Mouse (Mus musculus) G1E (cell line): ENCODE results near the gene Banf1. TPM values are rescaled to one million over a fixed set of nuclear protein-coding genes. Genes with fewer than 3 reads are reported as not detected.

Source experiments
- ATAC-seq: 2 replicates; pipeline ENCODE4 v1.8.0; 2016; ENCODE audit warnings: mild to moderate bottlenecking; ENCODE audit not compliant: insufficient number of reproducible peaks, poor library complexity, low FRiP score, severe bottlenecking; ENCODE audit errors: extremely low read depth
- DNase-seq: peaks from one replicate; pipeline ENCODE4 v3.0.0; 2012; ENCODE audit warnings: low spot score
- H3K27me3 ChIP-seq: 2 replicates; pipeline ENCODE4 v1.6.1; 2012; ENCODE audit warnings: mild to moderate bottlenecking, low read length, inconsistent platforms; ENCODE audit not compliant: insufficient read depth
- H3K36me3 ChIP-seq: replicated peaks from 2 replicates; pipeline ENCODE3; 2012; ENCODE audit warnings: mild to moderate bottlenecking, inconsistent platforms
- H3K4me1 ChIP-seq: 2 replicates; pipeline ENCODE4 v1.6.1; 2012; ENCODE audit warnings: low read depth, low read length, inconsistent platforms, mixed read lengths; ENCODE audit not compliant: insufficient read depth
- H3K4me3 ChIP-seq: 2 replicates; pipeline ENCODE4 v1.5.1; 2012; ENCODE audit warnings: low read depth, mild to moderate bottlenecking, inconsistent platforms, low read length, moderate library complexity, mixed read lengths
- H3K9me3 ChIP-seq: replicated peaks from 2 replicates; pipeline ENCODE4 v1.6.1; 2012; ENCODE audit warnings: inconsistent platforms
- CTCF ChIP-seq: IDR thresholded peaks from 2 replicates; pipeline ENCODE4 v1.5.1; 2012; ENCODE audit warnings: low read depth, low read length, inconsistent platforms, mixed read lengths
- GATA1 ChIP-seq: IDR thresholded peaks from 2 replicates; pipeline ENCODE4 v1.6.1; 2012; ENCODE audit warnings: borderline replicate concordance, low read length, inconsistent platforms, mixed read lengths
- GATA2 ChIP-seq: IDR thresholded peaks from 2 replicates; pipeline ENCODE4 v1.6.1; 2012; ENCODE audit warnings: low read depth, low read length, inconsistent platforms, borderline replicate concordance
- POLR2AphosphoS5 ChIP-seq: IDR thresholded peaks from 2 replicates; pipeline ENCODE4 v1.6.1; 2012; ENCODE audit warnings: low read depth, low read length, inconsistent platforms; ENCODE audit not compliant: insufficient replicate concordance
- TAL1 ChIP-seq: conservative IDR thresholded peaks from 2 replicates; pipeline ENCODE4 v1.6.1; 2012; ENCODE audit warnings: low read depth, low read length, inconsistent platforms, mixed read lengths
- polyA plus RNA-seq: library from polyadenylated mRNA; stranded (reverse); fragments of >175 nt; gene quantifications from 2 replicates; pipeline ENCODE4 v1.2.3, GENCODE M21; 2012
- total RNA-seq, 2 experiments: library from RNA; stranded (forward) in 1 of 2; stranded (reverse) in 1 of 2; fragments of 200-1000 nt in 1 of 2; fragments of >200 nt in 1 of 2; fragmentation: Nextera tagmentation in 1 of 2; gene quantifications; 2 replicates each; pipeline ENCODE4 v1.2.3; 2014 to 2017

The Banf1 gene
- total and polyA plus RNA-seq, 3 experiments = 42.1 to 329 (median 210) TPM

- peaks cover 4% of the 10 kb centered on the region; the same call in 1 of the 2 replicates for H3K4me1 ChIP-seq
- H3K36me3 ChIP-seq = no peaks in the 10 kb centered on the region
- H3K4me3 ChIP-seq = no peak overlapping the region
- ATAC-seq = no peak
- H3K9me3 ChIP-seq = no peaks in the 10 kb centered on the region
- peaks cover 70% of the 10 kb centered on the region for H3K27me3 ChIP-seq
- DNase-seq = peak; percentile 30
- no peak for TF ChIP-seq GATA2
- no peak for TF ChIP-seq CTCF
- TF ChIP-seq TAL1 = no peak
- no peak for TF ChIP-seq POLR2AphosphoS5
- no peak for TF ChIP-seq GATA1
Measured at GRCm38 (mm10) chr19:5348526-5349501, 18.2 kb downstream of the Banf1 start.

GRCm38 (mm10) chr19:5348064-5348463 lies 18.9 kb downstream of the Banf1 start:
- no peak for ATAC-seq
- TF ChIP-seq POLR2AphosphoS5 = no peak
- no peak for TF ChIP-seq GATA2
- TF ChIP-seq TAL1 = no peak
- no peak for TF ChIP-seq GATA1
- no peak for TF ChIP-seq CTCF

DNA sequence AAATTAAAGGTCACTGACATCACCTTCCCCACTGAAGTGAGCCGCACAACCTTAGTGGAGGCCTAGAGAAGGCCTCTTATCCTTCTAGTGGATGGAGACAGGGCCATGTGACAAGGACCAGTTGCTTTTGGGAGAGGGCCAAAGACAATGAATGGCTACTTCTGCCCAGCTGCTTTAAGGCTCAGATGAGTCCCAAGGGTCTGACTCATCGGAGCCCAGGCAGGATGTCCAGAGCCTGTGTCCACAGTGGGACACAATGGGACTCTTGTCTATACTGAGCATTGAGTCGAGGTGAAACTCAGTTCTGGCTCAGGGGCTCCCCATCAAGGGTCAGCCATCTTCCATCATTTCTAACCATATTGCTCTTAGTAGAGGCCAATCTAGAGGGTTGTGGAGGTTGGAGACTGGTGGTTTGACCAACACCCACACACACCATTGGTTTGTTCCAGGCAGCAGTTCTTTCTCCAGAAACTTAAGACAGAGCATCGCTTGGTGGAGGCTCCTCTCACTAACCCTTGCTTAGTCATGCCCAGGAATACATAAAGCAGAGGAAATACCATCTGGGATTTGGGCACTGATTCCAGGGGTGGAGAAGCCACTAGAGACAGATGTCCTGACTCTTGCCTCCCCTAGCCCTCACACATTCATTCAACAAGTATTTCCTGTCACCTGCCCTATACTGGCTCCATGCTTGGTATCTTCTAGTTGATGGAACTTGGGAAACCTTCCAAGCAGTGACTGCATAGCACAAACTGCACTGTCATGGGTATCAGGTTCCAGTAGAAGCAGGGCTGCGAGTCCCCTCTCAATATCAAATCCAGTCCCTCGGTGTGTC lies 21.5 kb downstream of the Banf1 start:
- no peaks in the 10 kb centered on the region for H3K36me3 ChIP-seq
- DNase-seq (no peak), ATAC-seq (no peak)
- TF ChIP-seq TAL1 (no peak), GATA1 (no peak), POLR2AphosphoS5 (no peak), GATA2 (no peak), CTCF (no peak)
- H3K4me3 ChIP-seq = no peak overlapping the region
- H3K9me3 ChIP-seq = no peaks in the 10 kb centered on the region
- H3K4me1 ChIP-seq = peaks cover 4% of the 10 kb centered on the region; the same call in 1 of the 2 replicates
- peaks cover 57% of the 10 kb centered on the region for H3K27me3 ChIP-seq

More at GRCm38 (mm10) chr19:5348064-5348463, 18.9 kb downstream of the Banf1 start:
- no peaks in the 10 kb centered on the region for H3K9me3 ChIP-seq
- peaks cover 65% of the 10 kb centered on the region for H3K27me3 ChIP-seq
- H3K36me3 ChIP-seq = no peaks in the 10 kb centered on the region
- H3K4me1 ChIP-seq = peaks cover 4% of the 10 kb centered on the region; the same call in 1 of the 2 replicates
- DNase-seq = no peak
- no peak overlapping the region for H3K4me3 ChIP-seq

GRCm38 (mm10) chr19:5341360-5341759 lies 25.6 kb downstream of the Banf1 start:
- ATAC-seq = no peak
- H3K27me3 ChIP-seq = peaks cover 26% of the 10 kb centered on the region

DNA sequence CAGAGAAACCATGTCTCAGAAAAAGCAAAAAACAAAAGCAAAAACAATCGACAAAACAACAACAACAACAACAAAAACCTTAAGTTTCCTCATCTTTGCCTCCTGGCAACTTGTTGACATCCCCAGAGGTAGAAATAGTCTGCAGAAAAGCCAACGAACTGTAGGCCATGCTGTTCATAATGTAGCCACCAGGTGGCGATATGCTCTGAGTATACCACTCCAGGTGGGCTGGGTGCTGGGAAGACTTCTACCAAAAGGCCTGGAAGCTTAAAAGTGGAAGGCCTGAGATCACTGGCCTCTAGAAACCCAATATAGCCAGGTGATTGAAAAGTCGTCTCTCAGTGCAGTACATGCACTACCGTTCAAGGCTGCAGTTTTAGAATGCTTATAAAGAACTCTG lies 29.0 kb downstream of the Banf1 start:
- 0 out of 2 replicates have a peak, but pooled peaks cover 2% of the 10 kb centered on the region for H3K4me1 ChIP-seq
- H3K9me3 ChIP-seq = no peaks in the 10 kb centered on the region

More at GRCm38 (mm10) chr19:5341360-5341759, 25.6 kb downstream of the Banf1 start:
- H3K9me3 ChIP-seq = no peaks in the 10 kb centered on the region
- TF ChIP-seq POLR2AphosphoS5 = no peak
- H3K4me3 ChIP-seq = no peak overlapping the region
- H3K4me1 ChIP-seq = no peaks in the 10 kb centered on the region
- H3K36me3 ChIP-seq = no peaks in the 10 kb centered on the region
- no peak for DNase-seq

GRCm38 (mm10) chr19:5335441-5335840 lies 31.5 kb downstream of the Banf1 start, which contains the start of gene Catsper1:
Gene Catsper1, plus strand, starts transcription at chr19:5335741.
- no peaks in the 10 kb centered on the region for H3K9me3 ChIP-seq
- TF ChIP-seq GATA2 = no peak
- TF ChIP-seq GATA1 = no peak
- no peak for TF ChIP-seq CTCF
- no peak for TF ChIP-seq TAL1
- TF ChIP-seq POLR2AphosphoS5 = no peak
- peaks cover 24% of the 10 kb centered on the region for H3K27me3 ChIP-seq
- ATAC-seq (no peak), DNase-seq (no peak)
- 0 out of 2 replicates have a peak, but pooled peaks cover 2% of the 10 kb centered on the region for H3K4me1 ChIP-seq
- H3K36me3 ChIP-seq = no peaks in the 10 kb centered on the region
- no peak within 1 kb of the TSS for H3K4me3 ChIP-seq

More for the DNA sequence above, 29.0 kb downstream of the Banf1 start:
- Histone ChIP-seq H3K4me3 (no peak overlapping the region), H3K27me3 (peaks cover 23% of the 10 kb centered on the region), H3K36me3 (no peaks in the 10 kb centered on the region)
- TF ChIP-seq CTCF (peak; percentile 94), POLR2AphosphoS5 (no peak), GATA2 (no peak), TAL1 (no peak), GATA1 (no peak)
- DNase-seq (peak; percentile 42), ATAC-seq (no peak)
